Mouse (Mus musculus) gastrocnemius, postnatal 10 days (tissue): ENCODE data around the gene Caps2. TPM values are rescaled to one million over a fixed set of nuclear protein-coding genes. Genes with fewer than 3 reads are reported as not detected.

Source experiments
- total RNA-seq, 2 experiments: library from RNA; stranded (reverse); gene quantifications; 2 replicates each; pipeline ENCODE4 v1.2.3; 2021

Caps2 gene
- total RNA-seq, 2 experiments from 2014 or later = not detected

Other genes with a start within 250 kb of the Caps2 start
- 10 to 100 TPM; 25.0 to 25.4 TPM for gene Krr1, start 191.0 kb upstream of the Caps2 start, total RNA-seq
- under 1 TPM; 0.31 to 0.65 TPM for gene Glipr1, start 161.0 kb upstream of the Caps2 start, total RNA-seq
- gene Glipr1l1, start 103.4 kb upstream of the Caps2 start, total RNA-seq = not detected
- not detected for gene Glipr1l2, start 80.3 kb upstream of the Caps2 start, total RNA-seq
- gene Glipr1l3, start 3.3 kb upstream of the Caps2 start, total RNA-seq = not detected
- gene Kcnc2, start 107.5 kb downstream of the Caps2 start, total RNA-seq = under 1 TPM; 0.34 to 0.49 TPM